Mouse (Mus musculus): ENCODE measurements around the gene Fmnl3. TPM values are rescaled to one million over a fixed set of nuclear protein-coding genes. Genes with fewer than 3 reads are reported as not detected.

Fmnl3 gene
- total and polyA plus RNA-seq, 3 experiments: 24.2 to 49.3 (median 28.6) TPM

- DNase-seq (ENCODE audit: extremely low read depth): no peak
- H3K4me1 ChIP-seq (ENCODE audit: control insufficient read depth in 1 of 2, insufficient read depth in 2 of 2): peaks cover 0 to 31% of the 10 kb centered on the region in 2 experiments; a peak in 2 of 4 replicates
- H3K36me3 ChIP-seq (replicated peaks in 1 of 2; ENCODE audit: control insufficient read depth in 1 of 2, insufficient read depth in 1 of 2, low read length in 1 of 2): peaks cover 0 to 2% of the 10 kb centered on the region in 2 experiments
- H3K79me2 ChIP-seq (replicated peaks; ENCODE audit: control insufficient read depth, extremely low read depth, insufficient read depth, poor library complexity, severe bottlenecking): peaks cover 27% of the 10 kb centered on the region
- no peak for TF ChIP-seq BHLHE40 (IDR thresholded peaks at IDR 0.05; ENCODE audit: low read depth, low read length)
- TF ChIP-seq E2F4 (IDR thresholded peaks at IDR 0.05; ENCODE audit: insufficient replicate concordance, low read depth, low read length): no peak
- TF ChIP-seq HCFC1 (IDR thresholded peaks at IDR 0.05; ENCODE audit: low read depth, low read length): no peak
- no peak for TF ChIP-seq ZMIZ1 (IDR thresholded peaks at IDR 0.05; ENCODE audit: low read depth, low read length)
- no peak for TF ChIP-seq NELFE (IDR thresholded peaks at IDR 0.05; ENCODE audit: low read depth, low read length)
- TF ChIP-seq CHD2 (IDR thresholded peaks at IDR 0.05; ENCODE audit: low read length): no peak
- no peak for TF ChIP-seq POLR2AphosphoS2 (IDR thresholded peaks at IDR 0.05; ENCODE audit: low read depth, low read length)
- no peak for TF ChIP-seq ZNF384 (IDR thresholded peaks at IDR 0.05; ENCODE audit: low read depth, low read length)
- in situ Hi-C loops (cut with MboI; ENCODE audit: low pct_ligation_motif_present, low pct_unique_long_range_greater_than_20kb, low sequenced_read_pairs) (loop anchor here (10.0 kb wide), 1 partner anchor 57 kb away; no protein-coding TSS in a partner anchor), dilution Hi-C loops (cut with MboI; ENCODE audit: extremely low pct_ligation_motif_present, extremely low pct_unique_long_range_greater_than_20kb, low sequenced_read_pairs) (no loop called here)
- H3K9me3 ChIP-seq (replicated peaks; ENCODE audit: low read length): no peaks in the 10 kb centered on the region
- H3K9ac ChIP-seq (ENCODE audit: insufficient read depth, low read depth): no peak overlapping the region
- no peak overlapping the region for H3K4me3 ChIP-seq (replicated peaks in 1 of 3; ENCODE audit: low read depth in 2 of 3, low read length in 2 of 3, poor library complexity in 1 of 3)
- no peak overlapping the region for H3K27ac ChIP-seq (ENCODE audit: insufficient read depth, low read depth)
- no peak overlapping the region for H3K4me2 ChIP-seq (ENCODE audit: insufficient read depth, low read depth, poor library complexity, severe bottlenecking)
- peaks cover 8% of the 10 kb centered on the region for H3K27me3 ChIP-seq (replicated peaks)
Measured at GRCm38 (mm10) chr15:99371526-99372340, 1.5 kb upstream of the Fmnl3 start.

DNA sequence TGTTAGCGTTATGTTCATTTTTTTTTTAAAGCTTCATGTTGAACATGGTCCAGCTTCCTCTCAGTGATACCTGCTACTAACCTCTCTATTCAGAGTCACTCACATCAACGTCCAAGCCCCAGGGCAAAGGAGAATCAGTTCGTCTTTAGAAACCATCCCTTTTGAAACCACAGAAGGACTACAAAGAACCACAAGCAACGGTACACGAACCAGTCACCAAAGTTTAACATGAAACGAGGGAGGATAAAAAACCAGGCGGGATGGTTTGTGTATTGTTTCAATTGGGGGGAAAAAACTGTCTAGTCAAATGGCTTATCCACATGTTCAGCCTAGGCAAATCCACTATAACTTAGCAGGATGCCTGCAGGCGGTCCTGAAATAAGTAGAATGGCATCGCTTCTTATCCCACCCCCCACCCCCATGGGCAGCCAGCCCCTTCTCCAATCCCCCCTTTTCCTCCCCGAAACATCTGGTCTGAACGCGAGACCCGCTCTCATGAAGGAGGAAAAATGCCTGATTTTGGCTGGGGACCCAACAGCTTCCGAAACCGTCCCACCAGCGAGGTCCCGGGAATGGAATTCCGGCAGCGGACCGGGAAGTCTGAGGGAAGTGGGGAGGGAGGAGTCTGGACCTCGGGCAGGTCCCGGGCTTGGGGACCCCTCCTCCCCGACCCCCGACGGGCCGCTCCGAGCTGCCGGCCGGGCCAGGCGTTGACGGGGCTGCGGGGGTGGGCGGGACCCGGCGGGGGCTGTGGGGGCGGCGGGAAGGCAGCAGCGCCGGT is 701 bp downstream of the Fmnl3 start:
- 0 out of 2 replicates have a peak, but pooled peaks have one; percentile 7 for TF ChIP-seq TBP (conservative IDR thresholded peaks at IDR 0.05; ENCODE audit: low read depth, low read length)
- TF ChIP-seq GABPA (IDR thresholded peaks at IDR 0.05; ENCODE audit: insufficient replicate concordance, low read depth, low read length): no peak
- Histone ChIP-seq H3K27me3 (replicated peaks) (peaks cover 8% of the 10 kb centered on the region), H3K79me2 (replicated peaks; ENCODE audit: control insufficient read depth, extremely low read depth, insufficient read depth, poor library complexity, severe bottlenecking) (peaks cover 32% of the 10 kb centered on the region), H3K36me3 (replicated peaks in 1 of 2; ENCODE audit: control insufficient read depth in 1 of 2, insufficient read depth in 1 of 2, low read length in 1 of 2) (peaks cover 0 to 2% of the 10 kb centered on the region in 2 experiments), H3K27ac (ENCODE audit: insufficient read depth, low read depth) (peak overlapping the region; percentile 34; the same call in 1 of the 2 replicates), H3K9ac (ENCODE audit: insufficient read depth, low read depth) (peak overlapping the region; percentile 93), H3K4me1 (ENCODE audit: control insufficient read depth in 1 of 2, insufficient read depth in 2 of 2) (peaks cover 3 to 46% of the 10 kb centered on the region in 2 experiments; a peak in 3 of 4 replicates), H3K9me3 (replicated peaks; ENCODE audit: low read length) (no peaks in the 10 kb centered on the region), H3K4me3 (replicated peaks in 1 of 3; ENCODE audit: low read depth in 2 of 3, low read length in 2 of 3, poor library complexity in 1 of 3) (peak overlapping the region; percentile 59 to 84 (median 77)), H3K4me2 (ENCODE audit: insufficient read depth, low read depth, poor library complexity, severe bottlenecking) (peak overlapping the region; percentile 83)
- in situ Hi-C loops (cut with MboI; ENCODE audit: low pct_ligation_motif_present, low pct_unique_long_range_greater_than_20kb, low sequenced_read_pairs): loop anchor here (5.0 to 10.0 kb wide), 2 partner anchors 37 to 55 kb away; no protein-coding TSS in a partner anchor
- DNase-seq (ENCODE audit: extremely low read depth): peak; percentile 45
- dilution Hi-C loops (cut with MboI; ENCODE audit: extremely low pct_ligation_motif_present, extremely low pct_unique_long_range_greater_than_20kb, low sequenced_read_pairs): no loop called here
